Mouse (Mus musculus) lung, postnatal 0 days (tissue): ENCODE results near the gene Ldah.

Source experiments
- CTCF ChIP-seq: IDR thresholded peaks from 2 replicates; pipeline ENCODE4 v1.5.1; 2016; ENCODE audit warnings: antibody characterized with exemption, mild to moderate bottlenecking
- EP300 ChIP-seq: IDR thresholded peaks from 2 replicates; pipeline ENCODE4 v1.6.1; 2016; ENCODE audit warnings: antibody characterized with exemption, mild to moderate bottlenecking, control low read depth

- TF ChIP-seq CTCF (no peak), EP300 (no peak)
These were observed 18.2 kb upstream of the Ldah start for GRCm38 (mm10) chr12:8189722-8190121.
